Comparison of ENCODE assay signal across 9 mouse cellular contexts in genomic region chr4:117866083-117866482, GRCm38 (mm10). TPM values are rescaled to one million over a fixed set of nuclear protein-coding genes. Genes with fewer than 3 reads are reported as not detected.
DNase-seq lines count a peak whose midpoint lies in the region; ATAC-seq lines count a peak whose summit lies in the region.
"Had no signal": no experiment of that assay in that cellular context is flagged by ENCODE, and none has a peak within 500 bp of the region (broad histone marks: within the 10 kb centered on the region; RNA-seq: fewer than 3 reads in every experiment).

No protein-coding gene starts in this region.

- H3K36me3 ChIP-seq in forebrain, embryonic 12.5 days (replicated peaks) = no peaks in the 10 kb centered on the region
- no peaks in the 10 kb centered on the region for H3K36me3 ChIP-seq in forebrain, embryonic 13.5 days (ENCODE audit: poor library complexity, severe bottlenecking)
- H3K36me3 ChIP-seq in heart, embryonic 13.5 days = peaks cover 4% of the 10 kb centered on the region

- H3K4me3 ChIP-seq in forebrain, embryonic 12.5 days (replicated peaks) = no peak overlapping the region
- no peak overlapping the region for H3K4me3 ChIP-seq in forebrain, embryonic 13.5 days
- H3K4me3 ChIP-seq in heart, embryonic 13.5 days = no peak overlapping the region

- peak; percentile 93 for DNase-seq in adrenal gland, adult 2 months
- DNase-seq in kidney, postnatal 4 days = peak; percentile 83 to 89
- peak; percentile 54 for DNase-seq in ovary, postnatal 10 days (ENCODE audit: low spot score)
- no peak for DNase-seq in left cerebral cortex, postnatal 36 days (ENCODE audit: low spot score in 2 of 2)
- DNase-seq in left cerebral cortex, adult 8-10 months (ENCODE audit: low spot score in 2 of 2) = no peak

- H3K9ac ChIP-seq in forebrain, embryonic 12.5 days = no peak overlapping the region
- H3K9ac ChIP-seq in forebrain, embryonic 13.5 days = no peak overlapping the region
- no peak overlapping the region for H3K9ac ChIP-seq in heart, embryonic 13.5 days

- H3K4me1 ChIP-seq in forebrain, embryonic 12.5 days = peaks cover 22% of the 10 kb centered on the region
- H3K4me1 ChIP-seq in forebrain, embryonic 13.5 days = peaks cover 27% of the 10 kb centered on the region
- H3K4me1 ChIP-seq in heart, embryonic 13.5 days = peaks cover 19% of the 10 kb centered on the region

- intact Hi-C loops in left cerebral cortex, postnatal 36 days (cut with DNase I) = no loop called here

- H3K27me3 ChIP-seq in forebrain, embryonic 12.5 days = peaks cover 6% of the 10 kb centered on the region
- H3K27me3 ChIP-seq in forebrain, embryonic 13.5 days = peaks cover 9% of the 10 kb centered on the region
- peaks cover 31% of the 10 kb centered on the region for H3K27me3 ChIP-seq in heart, embryonic 13.5 days (replicated peaks)
- H3K27me3 ChIP-seq: CH12.LX had no signal

- no peak overlapping the region for H3K4me2 ChIP-seq in forebrain, embryonic 12.5 days
- H3K4me2 ChIP-seq in forebrain, embryonic 13.5 days = no peak overlapping the region
- H3K4me2 ChIP-seq in heart, embryonic 13.5 days = peak overlapping the region; percentile 11; the same call in 1 of the 2 replicates

- WGBS in forebrain, embryonic 12.5 days = 67% methylated on average over 9 of the region's 9 CpGs
- WGBS in forebrain, embryonic 13.5 days = 51% methylated on average over 9 of the region's 9 CpGs
- WGBS in heart, embryonic 13.5 days = 56% methylated on average over 9 of the region's 9 CpGs

- H3K27ac ChIP-seq in forebrain, embryonic 12.5 days = 0 out of 2 replicates have a peak overlapping the region, but pooled peaks have one; percentile 19
- no peak overlapping the region for H3K27ac ChIP-seq in forebrain, embryonic 13.5 days
- 0 out of 2 replicates have a peak overlapping the region, but pooled peaks have one; percentile 0 for H3K27ac ChIP-seq in heart, embryonic 13.5 days (replicated peaks)

- no peak for ATAC-seq in forebrain, embryonic 12.5 days (ENCODE audit: low FRiP score)
- no peak for ATAC-seq in forebrain, embryonic 13.5 days
- no peak for ATAC-seq in heart, embryonic 13.5 days (ENCODE audit: extremely low read depth, insufficient number of reproducible peaks, low FRiP score, low TSS enrichment)

- no peaks in the 10 kb centered on the region for H3K9me3 ChIP-seq in forebrain, embryonic 12.5 days
- no peaks in the 10 kb centered on the region for H3K9me3 ChIP-seq in forebrain, embryonic 13.5 days (replicated peaks)
- no peaks in the 10 kb centered on the region for H3K9me3 ChIP-seq in heart, embryonic 13.5 days

RNA-seq across cellular contexts. Expression of gene Ccdc24, which starts 6.3 kb away (rescaled TPM):
- 1.8 and 2.1 TPM in 2 replicates for polyA plus RNA-seq in forebrain, embryonic 12.5 days (2016; fragmentation: Nextera tagmentation; extraction: Ambion mirVana)
- polyA plus RNA-seq in forebrain, embryonic 13.5 days (2015; fragmentation: Nextera tagmentation; extraction: Ambion mirVana) = 1.2 and 2.1 TPM in 2 replicates
- 1 to 10 TPM in 1 of 2 experiments, under 1 TPM in 1; 0.52 to 1.1 TPM for total RNA-seq in adrenal gland, adult 2 months (2021)
- polyA plus RNA-seq in adrenal gland, adult 2 months (2012; rRNA removed) = 2.4 and 2.5 TPM in 2 replicates
- 0.74 and 1.1 TPM in 2 replicates for polyA plus RNA-seq in heart, embryonic 13.5 days (2015; fragmentation: Nextera tagmentation; extraction: Ambion mirVana)
- 1 to 10 TPM in 1 of 2 experiments, under 1 TPM in 1; 0.79 to 1.2 TPM for total RNA-seq in left cerebral cortex, postnatal 36 days (2021)
- under 1 TPM; 0.33 to 0.94 (median 0.67) TPM for total RNA-seq in left cerebral cortex, adult 8-10 months (2022)

RNA-seq across cellular contexts. Expression of gene B4galt2, which starts 17.2 kb away (rescaled TPM):
- polyA plus RNA-seq in forebrain, embryonic 12.5 days (2016; fragmentation: Nextera tagmentation; extraction: Ambion mirVana) = 36.4 and 36.9 TPM in 2 replicates
- 28.7 and 32.0 TPM in 2 replicates for polyA plus RNA-seq in forebrain, embryonic 13.5 days (2015; fragmentation: Nextera tagmentation; extraction: Ambion mirVana)
- total RNA-seq in adrenal gland, adult 2 months (2021) = 10 to 100 TPM in 1 of 2 experiments, 1 to 10 TPM in 1; 8.7 to 12.1 TPM
- polyA plus RNA-seq in adrenal gland, adult 2 months (2012; rRNA removed) = 63.8 and 65.8 TPM in 2 replicates
- 13.5 and 13.9 TPM in 2 replicates for polyA plus RNA-seq in heart, embryonic 13.5 days (2015; fragmentation: Nextera tagmentation; extraction: Ambion mirVana)
- 100 to 1,000 TPM in 1 of 2 experiments, 10 to 100 TPM in 1; 95.6 to 107 TPM for total RNA-seq in left cerebral cortex, postnatal 36 days (2021)
- 10 to 100 TPM; 73.0 to 85.0 (median 79.7) TPM for total RNA-seq in left cerebral cortex, adult 8-10 months (2022)

RNA-seq across cellular contexts. Expression of gene Atp6v0b, which starts 21.1 kb away (rescaled TPM):
- 233 TPM in 2 replicates for polyA plus RNA-seq in forebrain, embryonic 12.5 days (2016; fragmentation: Nextera tagmentation; extraction: Ambion mirVana)
- 333 and 349 TPM in 2 replicates for polyA plus RNA-seq in forebrain, embryonic 13.5 days (2015; fragmentation: Nextera tagmentation; extraction: Ambion mirVana)
- total RNA-seq in adrenal gland, adult 2 months (2021) = 100 to 1,000 TPM; 208 to 226 TPM
- polyA plus RNA-seq in adrenal gland, adult 2 months (2012; rRNA removed) = 597 and 627 TPM in 2 replicates
- 188 and 220 TPM in 2 replicates for polyA plus RNA-seq in heart, embryonic 13.5 days (2015; fragmentation: Nextera tagmentation; extraction: Ambion mirVana)
- total RNA-seq in left cerebral cortex, postnatal 36 days (2021) = 100 to 1,000 TPM; 432 to 445 TPM
- total RNA-seq in left cerebral cortex, adult 8-10 months (2022) = 100 to 1,000 TPM; 386 to 441 (median 416) TPM

RNA-seq across cellular contexts. Expression of gene Dph2, which starts 25.7 kb away (rescaled TPM):
- polyA plus RNA-seq in forebrain, embryonic 12.5 days (2016; fragmentation: Nextera tagmentation; extraction: Ambion mirVana) = 26.7 and 27.0 TPM in 2 replicates
- 27.3 and 28.5 TPM in 2 replicates for polyA plus RNA-seq in forebrain, embryonic 13.5 days (2015; fragmentation: Nextera tagmentation; extraction: Ambion mirVana)
- total RNA-seq in adrenal gland, adult 2 months (2021) = 1 to 10 TPM; 9.5 to 9.7 TPM
- 16.5 and 18.9 TPM in 2 replicates for polyA plus RNA-seq in adrenal gland, adult 2 months (2012; rRNA removed)
- 10.9 and 11.6 TPM in 2 replicates for polyA plus RNA-seq in heart, embryonic 13.5 days (2015; fragmentation: Nextera tagmentation; extraction: Ambion mirVana)
- 10 to 100 TPM in 1 of 2 experiments, 1 to 10 TPM in 1; 6.6 to 10.8 TPM for total RNA-seq in left cerebral cortex, postnatal 36 days (2021)
- total RNA-seq in left cerebral cortex, adult 8-10 months (2022) = 10 to 100 TPM in 2 of 4 experiments, 1 to 10 TPM in 2; 9.5 to 12.0 (median 10.7) TPM

RNA-seq across cellular contexts. Expression of gene Slc6a9, which starts 31.8 kb away (rescaled TPM):
- polyA plus RNA-seq in forebrain, embryonic 12.5 days (2016; fragmentation: Nextera tagmentation; extraction: Ambion mirVana) = 8.5 and 9.9 TPM in 2 replicates
- 7.8 and 7.9 TPM in 2 replicates for polyA plus RNA-seq in forebrain, embryonic 13.5 days (2015; fragmentation: Nextera tagmentation; extraction: Ambion mirVana)
- 10 to 100 TPM in 1 of 2 experiments, 1 to 10 TPM in 1; 9.0 to 14.5 TPM for total RNA-seq in adrenal gland, adult 2 months (2021)
- polyA plus RNA-seq in adrenal gland, adult 2 months (2012; rRNA removed) = 29.7 and 39.7 TPM in 2 replicates
- polyA plus RNA-seq in heart, embryonic 13.5 days (2015; fragmentation: Nextera tagmentation; extraction: Ambion mirVana) = 8.4 and 10.6 TPM in 2 replicates
- total RNA-seq in left cerebral cortex, postnatal 36 days (2021) = 10 to 100 TPM; 38.1 to 40.4 TPM
- total RNA-seq in left cerebral cortex, adult 8-10 months (2022) = 10 to 100 TPM; 56.1 to 61.2 (median 58.5) TPM

Comparison
In these comparisons a context has a peak if more than half of its experiments do, and no peak if none do; other contexts are left out.
1. DNase-seq: peak in adrenal gland, adult 2 months (single experiment), kidney, postnatal 4 days (2 of 2) and ovary, postnatal 10 days (single experiment); none in left cerebral cortex, postnatal 36 days (0 of 2) and left cerebral cortex, adult 8-10 months (0 of 2).